Mouse (Mus musculus) embryonic facial prominence, embryonic 12.5 days (tissue): ENCODE results near the gene Gm29427. TPM values are rescaled to one million over a fixed set of nuclear protein-coding genes. Genes with fewer than 3 reads are reported as not detected.
"Not testable (repeated sequence)": the region's sequence is repeated elsewhere in the genome, so short reads cannot be mapped to it uniquely, and the experiment has no call there.

Experiments
- ATAC-seq: fragments of 200-750 bp; cut with Nextera tagmentation; 2 replicates; pipeline ENCODE4 v1.8.0; 2017; ENCODE audit not compliant: insufficient number of reproducible peaks, insufficient read depth, low FRiP score, low TSS enrichment
- H3K27ac ChIP-seq: fragments of 300-500 bp; sonication (generic); 2 replicates; pipeline ENCODE4 v1.5.1; 2016; ENCODE audit warnings: mild to moderate bottlenecking
- H3K27me3 ChIP-seq: fragments of 300-500 bp; sonication (generic); 2 replicates; pipeline ENCODE4 v1.6.1; 2016; ENCODE audit warnings: mild to moderate bottlenecking, moderate library complexity
- H3K36me3 ChIP-seq: fragments of 300-500 bp; sonication (generic); 2 replicates; pipeline ENCODE4 v1.6.1; 2016; ENCODE audit warnings: mild to moderate bottlenecking
- H3K4me1 ChIP-seq: fragments of 300-500 bp; sonication (generic); 2 replicates; pipeline ENCODE4 v1.6.1; 2016
- H3K4me2 ChIP-seq: fragments of 300-500 bp; sonication (generic); replicated peaks from 2 replicates; pipeline ENCODE4 v1.6.1; 2016; ENCODE audit warnings: mild to moderate bottlenecking, moderate library complexity
- H3K4me3 ChIP-seq: fragments of 300-500 bp; sonication (generic); 2 replicates; pipeline ENCODE4 v1.5.1; 2016; ENCODE audit warnings: mild to moderate bottlenecking
- H3K9ac ChIP-seq: fragments of 300-500 bp; sonication (generic); 2 replicates; pipeline ENCODE4 v1.6.1; 2016; ENCODE audit warnings: mild to moderate bottlenecking, moderate library complexity
- H3K9me3 ChIP-seq: fragments of 300-500 bp; sonication (generic); 2 replicates; pipeline ENCODE4 v1.6.1; 2016; ENCODE audit warnings: mild to moderate bottlenecking, moderate library complexity
- WGBS: fragments of 180-500 bp; shearing (Covaris S2); methylation state at CpG from one replicate; pipeline ENCODE4 v1.1.7; 2016; 5-methylcytosine and 5-hydroxymethylcytosine counted together
- polyA plus RNA-seq: library from polyadenylated mRNA; unstranded; fragments of >200 nt; fragmentation: Nextera tagmentation; extraction: Ambion mirVana; gene quantifications from 2 replicates; pipeline ENCODE4 v1.2.1, GENCODE M21; 2016

Gm29427 gene
- polyA plus RNA-seq, 1 experiment from 2014 or later, result not detected

DNA sequence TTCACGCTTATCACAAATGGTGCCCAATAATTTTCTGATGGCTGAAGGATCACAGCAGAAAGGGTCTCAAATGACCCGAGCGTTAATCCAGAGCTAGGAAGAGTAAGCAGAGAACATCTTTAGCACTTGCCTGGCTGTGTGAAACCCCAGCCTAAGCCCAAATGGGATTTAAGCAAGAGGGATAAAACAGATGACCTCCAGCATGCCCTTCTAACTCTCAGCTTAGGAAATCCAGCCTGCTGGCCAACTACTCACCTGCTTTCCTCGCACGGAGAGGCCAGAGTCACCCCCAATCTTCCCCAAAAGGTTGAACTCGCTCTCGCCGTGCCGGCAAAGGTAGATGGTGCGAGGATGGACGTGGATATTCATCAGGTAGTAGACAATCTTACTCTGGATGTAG is 13.6 kb downstream of the Gm29427 start:
- H3K27me3 ChIP-seq, result no peaks in the 10 kb centered on the region
- no peak overlapping the region for H3K4me3 ChIP-seq
- WGBS, result 93% methylated on average over 11 of the region's 11 CpGs
- no peak overlapping the region for H3K9ac ChIP-seq
- H3K4me1 ChIP-seq, result no peaks in the 10 kb centered on the region
- peaks cover 60% of the 10 kb centered on the region for H3K36me3 ChIP-seq
- no peak for ATAC-seq
- no peak overlapping the region for H3K27ac ChIP-seq
- H3K9me3 ChIP-seq, result no peaks in the 10 kb centered on the region
- no peak overlapping the region for H3K4me2 ChIP-seq

DNA sequence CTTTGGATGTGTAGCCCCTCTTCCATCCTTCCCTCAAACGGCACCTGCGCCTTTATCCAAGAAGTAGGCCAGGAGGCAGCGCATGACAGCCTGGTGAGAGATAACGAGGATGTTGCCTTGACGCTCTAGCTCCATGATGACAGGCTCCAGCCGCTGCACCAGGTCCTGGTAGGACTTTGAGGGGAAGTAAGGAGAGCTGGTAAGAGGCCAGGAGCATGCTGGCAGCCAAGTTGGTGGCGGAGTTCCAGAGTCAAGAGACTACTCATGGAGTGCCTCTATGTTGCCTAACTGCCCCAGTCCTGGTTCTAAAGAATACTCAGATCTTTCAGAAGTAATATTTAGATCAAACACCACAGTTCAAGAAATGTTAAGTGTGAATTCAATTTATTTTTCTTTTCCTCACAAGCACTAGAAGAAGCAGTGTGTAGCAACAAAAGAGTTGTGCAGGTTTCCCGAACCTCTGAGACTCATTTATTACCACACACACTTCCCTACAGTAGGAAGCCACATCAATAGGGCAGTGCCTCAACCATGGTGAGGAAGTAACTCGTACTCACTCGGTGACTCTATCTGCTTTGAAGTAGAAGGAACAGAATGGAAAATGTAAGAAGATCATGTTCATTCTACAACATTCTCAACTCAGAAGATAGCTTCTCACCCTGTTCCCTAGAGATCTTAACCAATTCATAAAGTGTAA is 15.5 kb downstream of the Gm29427 start:
- Histone ChIP-seq H3K27me3 (no peaks in the 10 kb centered on the region), H3K27ac (no peak overlapping the region), H3K4me2 (no peak overlapping the region), H3K4me3 (no peak overlapping the region), H3K4me1 (no peaks in the 10 kb centered on the region), H3K9ac (no peak overlapping the region), H3K36me3 (peaks cover 48% of the 10 kb centered on the region), H3K9me3 (no peaks in the 10 kb centered on the region)
- no peak for ATAC-seq
- 94% methylated on average over 10 of the region's 10 CpGs for WGBS

DNA sequence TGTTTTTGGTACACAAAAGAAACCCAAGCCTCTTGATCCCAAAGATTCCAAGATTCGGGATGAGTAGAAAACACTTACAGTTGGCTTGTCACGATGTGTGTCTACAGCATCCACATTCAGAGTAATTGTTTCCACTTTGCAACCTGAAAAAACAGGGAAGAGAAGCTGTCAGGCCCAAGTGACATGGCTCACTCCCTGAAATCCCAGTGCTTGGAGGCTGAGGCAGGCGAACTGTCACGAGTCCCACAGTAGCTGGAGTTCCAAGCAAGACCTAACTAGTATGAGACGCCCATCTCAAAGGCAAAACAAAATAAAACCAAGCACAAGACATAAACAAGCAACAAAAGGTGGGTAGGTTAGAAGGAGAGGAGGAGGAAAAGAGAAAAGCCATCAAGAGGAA is 17.0 kb downstream of the Gm29427 start:
- peaks cover 45% of the 10 kb centered on the region for H3K36me3 ChIP-seq
- H3K4me3 ChIP-seq, result no peak overlapping the region
- H3K4me2 ChIP-seq, result no peak overlapping the region
- 89% methylated on average over 5 of the region's 5 CpGs for WGBS
- no peak for ATAC-seq
- no peak overlapping the region for H3K9ac ChIP-seq
- H3K9me3 ChIP-seq, result no peaks in the 10 kb centered on the region
- no peak overlapping the region for H3K27ac ChIP-seq
- H3K4me1 ChIP-seq, result no peaks in the 10 kb centered on the region
- no peaks in the 10 kb centered on the region for H3K27me3 ChIP-seq

DNA sequence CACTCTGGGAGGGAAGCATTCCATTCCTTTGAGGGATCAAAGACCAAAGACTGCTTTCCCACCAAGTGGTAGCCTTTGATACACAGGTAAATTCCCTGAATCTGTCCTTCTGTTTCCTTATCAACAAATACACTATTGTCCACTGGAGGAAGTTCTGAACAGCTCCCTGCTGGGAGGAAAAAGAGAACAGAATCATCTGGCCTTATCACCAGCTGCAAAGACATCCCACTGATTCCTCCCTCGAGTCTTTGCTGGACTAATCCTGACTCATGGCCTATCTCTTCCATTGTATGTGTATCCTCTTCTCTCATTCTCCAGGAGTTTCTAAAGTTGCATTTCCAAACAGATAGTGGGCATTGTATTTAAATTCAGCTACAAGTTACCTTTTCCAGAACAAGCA is 31.7 kb downstream of the Gm29427 start:
- H3K27me3 ChIP-seq, result no peaks in the 10 kb centered on the region
- H3K36me3 ChIP-seq, result no peaks in the 10 kb centered on the region
- H3K9me3 ChIP-seq, result no peaks in the 10 kb centered on the region
- H3K4me1 ChIP-seq, result no peaks in the 10 kb centered on the region
- H3K4me2 ChIP-seq, result no peak overlapping the region
- WGBS, result 52% methylated on average over 1 of the region's 1 CpGs
- no peak for ATAC-seq
- H3K9ac ChIP-seq, result no peak overlapping the region
- no peak overlapping the region for H3K4me3 ChIP-seq
- no peak overlapping the region for H3K27ac ChIP-seq

DNA sequence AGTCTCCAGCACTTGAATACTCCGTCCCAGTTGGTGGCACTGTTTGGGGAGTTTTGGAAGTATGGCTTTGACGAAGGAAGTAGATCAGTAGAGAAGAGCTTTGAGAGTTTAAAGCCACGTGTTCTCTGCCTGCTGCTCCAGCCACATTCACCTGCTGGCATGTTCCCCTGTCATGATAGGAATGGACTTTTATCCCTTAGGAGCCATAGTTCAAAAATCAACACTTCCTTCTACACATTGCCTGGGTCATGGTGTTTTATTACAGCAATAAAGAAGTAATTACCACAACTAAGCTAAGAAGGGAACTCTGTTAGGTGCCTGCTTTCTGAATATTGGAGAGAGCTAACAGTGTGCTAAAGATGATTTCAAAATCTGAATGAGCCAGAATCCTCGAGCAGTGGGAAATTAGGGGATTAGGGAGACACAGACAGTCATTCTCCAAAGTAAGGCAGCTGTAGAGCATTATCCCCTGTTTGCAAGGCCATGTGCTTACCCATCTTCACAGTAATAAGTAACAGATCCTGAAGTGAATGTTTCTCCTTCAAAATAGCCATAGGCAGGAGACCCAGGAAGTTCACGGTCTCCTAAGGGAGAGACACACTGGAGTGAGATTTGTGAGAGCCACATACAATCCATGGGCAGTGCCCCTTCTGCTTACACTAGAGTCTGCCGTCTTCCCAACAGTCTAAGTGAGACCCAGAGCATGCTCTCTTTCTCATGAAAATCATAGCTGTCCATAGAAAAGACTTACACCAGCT is 33.8 kb downstream of the Gm29427 start:
- no peak overlapping the region for H3K9ac ChIP-seq
- no peak for ATAC-seq
- no peak overlapping the region for H3K4me3 ChIP-seq
- no peak overlapping the region for H3K27ac ChIP-seq
- 69% methylated on average over 6 of the region's 6 CpGs for WGBS
- H3K36me3 ChIP-seq, result no peaks in the 10 kb centered on the region
- no peaks in the 10 kb centered on the region for H3K27me3 ChIP-seq
- no peak overlapping the region for H3K4me2 ChIP-seq
- H3K9me3 ChIP-seq, result no peaks in the 10 kb centered on the region
- no peaks in the 10 kb centered on the region for H3K4me1 ChIP-seq

DNA sequence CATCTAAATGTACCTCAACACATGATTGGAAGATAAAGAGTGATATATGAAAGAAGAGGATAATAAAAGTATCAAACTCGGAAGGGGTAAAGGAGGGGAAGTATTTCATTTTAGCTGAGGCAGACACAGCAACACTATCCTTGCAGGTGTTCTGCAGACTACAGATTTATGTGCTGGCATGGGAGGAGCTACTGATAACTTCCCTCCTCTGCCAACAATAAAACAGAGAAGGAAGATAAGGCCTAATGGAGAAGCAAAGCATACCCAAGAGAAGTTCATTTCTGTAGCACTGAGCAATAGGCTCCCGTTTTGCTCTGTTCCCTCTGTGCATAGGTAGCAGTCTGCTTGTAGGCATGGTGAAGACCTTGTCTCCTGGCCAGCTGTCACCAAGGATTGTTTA is 34.5 kb downstream of the Gm29427 start:
- Histone ChIP-seq H3K27ac (no peak overlapping the region), H3K4me2 (no peak overlapping the region), H3K9ac (no peak overlapping the region), H3K9me3 (no peaks in the 10 kb centered on the region), H3K4me3 (no peak overlapping the region), H3K27me3 (no peaks in the 10 kb centered on the region), H3K36me3 (no peaks in the 10 kb centered on the region), H3K4me1 (no peaks in the 10 kb centered on the region)
- no peak for ATAC-seq
- 84% methylated on average over 2 of the region's 2 CpGs for WGBS

DNA sequence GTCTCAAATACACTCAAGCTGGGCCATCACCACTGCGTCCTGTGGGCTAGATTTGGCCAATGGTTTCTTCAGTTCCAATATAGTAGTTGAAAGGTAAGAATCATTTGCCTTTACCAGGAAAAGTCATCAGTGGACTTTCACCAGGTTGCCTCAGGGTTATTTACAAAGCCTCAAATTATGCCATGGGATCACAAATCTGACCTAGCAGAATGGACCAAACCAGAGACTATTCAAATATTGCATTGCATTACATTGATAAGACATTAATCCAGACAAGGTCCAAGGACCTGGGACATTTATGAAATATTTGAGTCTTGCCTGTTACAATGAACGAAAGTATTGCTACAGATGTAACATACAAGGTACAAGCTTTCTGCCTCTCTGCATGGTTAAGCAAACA is 37.0 kb downstream of the Gm29427 start:
- no peaks in the 10 kb centered on the region for H3K4me1 ChIP-seq
- no peaks in the 10 kb centered on the region for H3K36me3 ChIP-seq
- H3K9ac ChIP-seq, result no peak overlapping the region
- H3K27me3 ChIP-seq, result no peaks in the 10 kb centered on the region
- 84% methylated on average over 2 of the region's 2 CpGs for WGBS
- H3K27ac ChIP-seq, result no peak overlapping the region
- H3K9me3 ChIP-seq, result no peaks in the 10 kb centered on the region
- H3K4me2 ChIP-seq, result no peak overlapping the region
- no peak overlapping the region for H3K4me3 ChIP-seq
- no peak for ATAC-seq

DNA sequence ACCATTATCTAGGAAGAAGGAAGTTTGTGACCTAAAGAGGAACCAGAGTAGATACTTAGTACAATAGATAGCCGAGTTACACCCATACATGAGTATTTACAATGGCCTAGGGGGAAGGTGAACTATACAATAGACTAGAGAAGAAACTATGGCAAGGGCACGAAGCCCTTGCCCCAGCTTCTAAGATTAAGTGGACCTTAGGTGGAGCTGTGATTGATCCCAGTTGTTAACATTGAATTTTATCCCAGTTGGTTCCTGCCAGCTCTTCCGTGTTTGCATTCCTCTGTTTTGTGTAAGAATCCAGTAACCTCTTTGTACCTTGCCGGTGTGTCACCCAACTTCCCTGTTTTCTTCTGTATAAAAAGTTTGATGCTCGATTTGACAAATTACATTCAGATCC is 52.0 kb downstream of the Gm29427 start:
- not testable (repeated sequence) for H3K27me3 ChIP-seq, H3K4me1 ChIP-seq, ATAC-seq, H3K4me3 ChIP-seq, H3K27ac ChIP-seq, H3K9ac ChIP-seq, H3K36me3 ChIP-seq, H3K9me3 ChIP-seq, H3K4me2 ChIP-seq
- WGBS, result 84% methylated on average over 5 of the region's 5 CpGs

DNA sequence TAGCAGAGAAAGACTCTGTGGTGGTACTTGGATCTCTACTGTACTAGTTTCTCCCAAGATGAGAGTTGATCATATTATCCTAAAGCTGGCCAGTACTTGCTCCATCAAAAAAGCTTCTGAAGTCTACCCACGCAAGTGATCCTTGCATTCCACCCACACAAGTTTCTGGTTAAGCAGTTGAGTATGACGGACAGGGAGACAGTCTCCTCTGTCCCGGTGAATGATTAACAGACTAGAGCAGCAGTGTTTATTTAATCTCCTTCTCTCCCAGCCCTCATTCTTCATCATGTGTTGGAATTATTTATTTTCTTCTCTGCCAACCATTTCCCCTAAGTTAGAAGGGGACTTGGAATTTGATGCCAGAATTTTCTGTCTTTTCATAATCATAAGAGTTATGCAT is 54.1 kb downstream of the Gm29427 start, which contains the start of gene C4bp:
TSS of gene C4bp (minus strand) at position 179 of the 400 bp plus-strand sequence.
- ATAC-seq, result no peak
- Histone ChIP-seq H3K36me3 (no peaks in the 10 kb centered on the region), H3K9me3 (no peaks in the 10 kb centered on the region), H3K9ac (no peak within 1 kb of the TSS), H3K27ac (no peak within 1 kb of the TSS), H3K4me1 (no peaks in the 10 kb centered on the region), H3K27me3 (no peaks in the 10 kb centered on the region), H3K4me2 (no peak within 1 kb of the TSS), H3K4me3 (no peak within 1 kb of the TSS)
- 66% methylated on average over 3 of the region's 3 CpGs for WGBS

DNA sequence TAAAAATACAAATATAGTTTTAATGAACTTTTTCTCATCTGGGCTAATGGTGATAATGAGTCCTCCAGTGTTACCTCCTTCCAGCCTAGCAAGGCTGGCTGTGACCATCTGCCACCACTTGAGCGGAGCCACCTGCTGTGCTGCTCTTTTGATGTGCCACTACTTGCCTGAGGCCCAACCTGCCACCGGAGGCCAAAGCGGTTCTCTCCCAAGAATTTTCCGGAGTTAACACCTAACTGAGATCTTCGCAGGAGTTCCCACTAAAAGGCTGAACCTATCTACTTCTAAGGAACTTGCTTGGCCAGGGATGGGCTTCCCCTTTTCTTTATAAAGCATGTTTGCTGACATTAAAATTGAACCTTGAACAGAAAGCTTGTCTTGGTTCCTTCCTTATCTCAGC is 56.0 kb downstream of the Gm29427 start:
- WGBS, result 47% methylated on average over 5 of the region's 5 CpGs
- not testable (repeated sequence) for H3K36me3 ChIP-seq, H3K9me3 ChIP-seq, H3K27ac ChIP-seq, H3K4me2 ChIP-seq, H3K4me1 ChIP-seq, H3K4me3 ChIP-seq, H3K27me3 ChIP-seq, H3K9ac ChIP-seq, ATAC-seq

DNA sequence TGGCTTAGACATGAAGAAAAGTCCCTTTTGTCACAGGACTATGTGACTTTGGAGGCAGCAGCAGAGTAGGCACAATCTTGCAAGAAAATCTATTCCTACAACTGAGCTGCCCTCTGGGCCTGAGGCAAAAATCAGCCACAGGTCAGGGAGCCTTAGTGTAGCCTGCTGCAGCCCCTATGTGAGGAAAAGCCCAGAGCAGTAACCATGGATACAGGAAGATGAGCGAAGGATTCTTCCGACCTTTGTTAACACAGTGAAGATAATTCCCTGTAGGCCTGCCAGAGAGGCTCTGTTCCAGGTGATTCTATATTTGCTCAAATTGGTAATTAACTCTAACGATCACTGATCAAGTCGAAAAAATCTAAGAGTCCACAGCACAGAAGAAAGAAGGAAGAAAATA is 71.5 kb downstream of the Gm29427 start:
- WGBS, result 57% methylated on average over 4 of the region's 4 CpGs
- no peak overlapping the region for H3K9ac ChIP-seq
- no peaks in the 10 kb centered on the region for H3K9me3 ChIP-seq
- no peak overlapping the region for H3K4me3 ChIP-seq
- H3K27me3 ChIP-seq, result no peaks in the 10 kb centered on the region
- no peaks in the 10 kb centered on the region for H3K4me1 ChIP-seq
- H3K36me3 ChIP-seq, result no peaks in the 10 kb centered on the region
- ATAC-seq, result no peak
- H3K27ac ChIP-seq, result no peak overlapping the region
- no peak overlapping the region for H3K4me2 ChIP-seq

DNA sequence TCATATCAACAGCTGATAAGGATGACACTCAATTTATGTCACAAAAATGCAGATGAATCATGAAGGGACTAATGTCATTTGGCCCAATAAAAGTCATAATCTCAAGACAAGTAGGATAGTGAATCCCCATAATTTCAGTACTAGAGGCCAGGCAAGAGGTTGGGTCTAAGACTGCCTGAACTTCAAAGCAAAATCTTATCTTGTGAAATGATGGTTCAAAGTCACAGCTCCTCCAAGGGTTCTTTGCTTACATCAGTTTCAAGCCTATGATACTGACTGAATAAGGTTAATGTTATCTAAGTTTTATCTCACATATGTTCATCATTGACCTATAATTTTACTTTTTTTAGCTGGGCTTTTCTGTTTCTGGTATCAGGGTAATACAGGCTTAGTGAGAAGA is 74.6 kb downstream of the Gm29427 start:
- ATAC-seq, result no peak
- H3K9ac ChIP-seq, result no peak overlapping the region

More for the DNA sequence above, 74.6 kb downstream of the Gm29427 start:
- no peaks in the 10 kb centered on the region for H3K9me3 ChIP-seq
- no peak overlapping the region for H3K4me2 ChIP-seq
- no peak overlapping the region for H3K4me3 ChIP-seq
- H3K27ac ChIP-seq, result no peak overlapping the region
- no peaks in the 10 kb centered on the region for H3K4me1 ChIP-seq
- no peaks in the 10 kb centered on the region for H3K36me3 ChIP-seq
- H3K27me3 ChIP-seq, result no peaks in the 10 kb centered on the region
